Mouse (Mus musculus) E14TG2a.4 (cell line): ENCODE results near the gene Gpsm3.

Experiments
- CTCF ChIP-seq: conservative IDR thresholded peaks from 2 replicates; pipeline ENCODE4 v1.5.1; 2014; ENCODE audit warnings: low read length
- NANOG ChIP-seq: IDR thresholded peaks from 2 replicates; pipeline ENCODE4 v1.6.1; 2014; ENCODE audit warnings: borderline replicate concordance, low read length, mixed read lengths
- POU5F1 ChIP-seq: IDR thresholded peaks from 2 replicates; pipeline ENCODE4 v1.6.1; 2014; ENCODE audit warnings: low read length, borderline replicate concordance

DNA sequence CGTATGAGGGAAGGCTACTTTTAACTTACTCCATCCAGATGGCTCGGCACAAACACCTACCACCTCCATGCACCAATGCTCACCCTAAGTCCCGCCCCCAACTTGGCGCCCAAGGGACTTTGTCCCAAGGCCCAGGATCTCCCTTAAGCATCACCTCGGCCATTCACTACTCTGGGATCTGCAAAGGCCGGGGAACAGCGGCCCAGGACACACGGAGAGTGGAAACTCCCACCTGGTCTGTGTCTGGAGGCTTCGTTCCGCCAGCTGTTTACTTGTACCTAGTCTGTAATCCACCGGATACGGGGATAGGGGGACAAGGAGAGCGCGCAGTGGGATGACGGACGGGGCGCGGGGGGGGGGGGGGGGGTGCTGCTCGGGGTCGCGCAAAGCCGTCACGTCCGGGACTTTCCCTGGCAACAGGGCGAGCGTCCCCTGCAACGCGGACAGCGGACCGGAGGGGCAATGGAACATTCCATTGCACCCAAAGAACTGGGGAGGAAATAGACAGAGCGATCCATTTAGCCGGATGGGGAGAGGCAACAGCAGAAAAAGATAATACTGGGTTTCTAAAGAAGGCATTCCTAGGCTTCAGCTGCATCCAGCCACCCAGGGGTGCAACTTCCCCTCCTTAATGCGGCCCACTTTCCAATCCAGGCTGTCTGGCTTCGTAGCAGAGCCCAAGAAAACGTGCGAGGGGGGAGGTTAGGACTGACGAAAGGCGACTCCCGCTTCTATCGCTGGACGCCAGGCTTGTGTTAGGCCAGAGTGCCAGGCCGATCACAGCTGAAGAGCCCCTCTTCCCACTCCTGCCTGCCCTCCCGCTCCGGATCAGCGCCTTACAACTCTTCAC is 37.7 kb downstream of the Gpsm3 start:
- TF ChIP-seq CTCF (no peak), NANOG (no peak), POU5F1 (no peak)
